19 mouse cellular contexts compared by ENCODE assay signal in genomic region chr16:8936446-8936845, GRCm38 (mm10).
"Had no signal": no experiment of that assay in that cellular context is flagged by ENCODE, and none has a peak within 500 bp of the region (broad histone marks: within the 10 kb centered on the region; RNA-seq: fewer than 3 reads in every experiment).

No protein-coding gene starts in this region.

- H3K36me3 ChIP-seq: midbrain, embryonic 10.5 days; midbrain, embryonic 12.5 days; neural tube, embryonic 13.5 days; neural tube, embryonic 15.5 days; stomach, embryonic 15.5 days had no signal

- H3K4me1 ChIP-seq: neural tube, embryonic 13.5 days; neural tube, embryonic 15.5 days; stomach, embryonic 15.5 days had no signal

- H3K4me2 ChIP-seq: lung, embryonic 14.5 days; midbrain, embryonic 12.5 days; neural tube, embryonic 13.5 days; neural tube, embryonic 15.5 days; stomach, embryonic 15.5 days had no signal

- ATAC-seq: midbrain, embryonic 16.5 days had no signal

- DNase-seq: lung, adult 18-20 months; lung, embryonic 14.5 days; lung, postnatal 10 days; lung, postnatal 4 days; midbrain, embryonic 14.5 days; retina, postnatal 1 day; right cerebral cortex, adult 18-20 months; right cerebral cortex, postnatal 25 days; thymus, adult 2 months; thymus, postnatal 25 days; thymus, postnatal 4 days had no signal

- H3K9me3 ChIP-seq: midbrain, embryonic 10.5 days; midbrain, embryonic 12.5 days; neural tube, embryonic 13.5 days; neural tube, embryonic 15.5 days; stomach, embryonic 15.5 days had no signal

- H3K27ac ChIP-seq: midbrain, embryonic 10.5 days; midbrain, embryonic 12.5 days; neural tube, embryonic 13.5 days; neural tube, embryonic 15.5 days; stomach, embryonic 15.5 days; stomach, postnatal 0 days had no signal

- H3K9ac ChIP-seq: lung, embryonic 14.5 days; midbrain, embryonic 12.5 days; neural tube, embryonic 13.5 days; neural tube, embryonic 15.5 days; stomach, embryonic 15.5 days had no signal

- H3K4me3 ChIP-seq: midbrain, embryonic 10.5 days; midbrain, embryonic 12.5 days; myocyte; neural tube, embryonic 13.5 days; neural tube, embryonic 15.5 days; stomach, embryonic 15.5 days had no signal

- H3K27me3 ChIP-seq: midbrain, embryonic 12.5 days; neural tube, embryonic 13.5 days; neural tube, embryonic 15.5 days; stomach, embryonic 15.5 days had no signal
